Mouse (Mus musculus) spleen, postnatal 14 days (tissue): ENCODE data around the gene Rpp40.

ENCODE experiments used
- DNase-seq, 2 experiments: peaks; one replicate each; pipeline ENCODE4 v3.0.0; 2021 to 2022; ENCODE audit warnings: low spot score in 2 of 2

Rpp40 gene

DNA sequence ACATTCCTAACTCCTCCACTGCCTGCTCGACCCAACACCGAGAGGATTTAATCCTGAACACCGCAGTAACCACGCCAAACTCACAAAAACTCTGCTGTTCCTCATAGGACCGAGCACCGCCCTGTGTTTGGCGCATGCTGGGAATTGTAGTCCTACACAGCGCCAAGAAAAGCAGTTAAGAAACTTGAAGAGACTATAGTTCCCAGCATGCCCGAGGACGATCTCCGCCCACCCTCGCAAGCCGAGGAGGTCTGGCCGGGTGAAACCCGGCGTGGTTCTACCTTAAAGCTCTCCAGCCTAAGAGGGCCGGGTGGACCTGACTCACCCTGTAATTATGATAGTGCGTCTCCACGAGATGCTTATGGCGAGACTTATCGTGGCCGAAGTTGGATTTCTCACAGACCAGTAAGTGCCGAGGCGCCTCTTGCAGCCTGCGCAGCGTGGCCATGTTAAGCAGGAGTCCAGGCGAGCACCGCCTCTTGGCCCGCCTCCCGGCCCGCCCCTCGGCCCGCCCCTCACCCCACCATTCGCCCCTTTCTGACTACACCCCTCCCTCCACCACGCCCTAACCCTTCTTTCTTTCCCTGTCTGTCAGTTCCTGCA, at the start of gene Rpp40:
TSS of gene Rpp40 (minus strand) at position 481 of the 603 bp plus-strand sequence.
- peak; percentile 64 to 76 for DNase-seq

DNA sequence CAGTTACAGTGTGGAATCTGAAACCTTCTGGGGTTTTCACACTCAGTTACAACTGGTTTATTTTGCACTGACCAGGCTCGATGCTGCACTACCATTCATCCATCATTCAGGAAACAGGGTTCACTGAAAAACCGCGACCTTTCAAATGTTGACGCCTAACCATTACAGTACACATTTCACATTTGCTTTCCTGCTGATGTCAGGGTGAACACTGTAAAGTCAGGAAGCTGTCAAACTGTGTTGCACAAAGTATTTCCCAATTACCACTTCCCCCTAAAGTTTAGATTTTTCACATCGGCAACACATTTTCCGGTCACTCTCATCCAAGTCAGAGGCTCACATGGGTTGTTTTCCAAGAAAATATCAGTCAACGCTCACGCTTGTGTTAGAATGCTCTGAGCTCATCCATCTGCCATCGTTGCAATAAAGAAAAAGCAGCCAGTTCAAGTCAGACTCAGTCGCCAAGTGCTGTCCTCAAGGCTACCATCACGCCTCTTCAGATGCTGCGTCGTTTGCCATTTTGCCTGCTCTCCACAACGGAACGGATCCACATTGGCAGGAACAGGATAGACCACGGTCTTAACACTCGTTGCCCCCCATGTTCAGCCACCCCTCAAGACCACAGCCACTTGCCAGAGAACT, 43.8 kb upstream of the Rpp40 start:
- DNase-seq = no peak

DNA sequence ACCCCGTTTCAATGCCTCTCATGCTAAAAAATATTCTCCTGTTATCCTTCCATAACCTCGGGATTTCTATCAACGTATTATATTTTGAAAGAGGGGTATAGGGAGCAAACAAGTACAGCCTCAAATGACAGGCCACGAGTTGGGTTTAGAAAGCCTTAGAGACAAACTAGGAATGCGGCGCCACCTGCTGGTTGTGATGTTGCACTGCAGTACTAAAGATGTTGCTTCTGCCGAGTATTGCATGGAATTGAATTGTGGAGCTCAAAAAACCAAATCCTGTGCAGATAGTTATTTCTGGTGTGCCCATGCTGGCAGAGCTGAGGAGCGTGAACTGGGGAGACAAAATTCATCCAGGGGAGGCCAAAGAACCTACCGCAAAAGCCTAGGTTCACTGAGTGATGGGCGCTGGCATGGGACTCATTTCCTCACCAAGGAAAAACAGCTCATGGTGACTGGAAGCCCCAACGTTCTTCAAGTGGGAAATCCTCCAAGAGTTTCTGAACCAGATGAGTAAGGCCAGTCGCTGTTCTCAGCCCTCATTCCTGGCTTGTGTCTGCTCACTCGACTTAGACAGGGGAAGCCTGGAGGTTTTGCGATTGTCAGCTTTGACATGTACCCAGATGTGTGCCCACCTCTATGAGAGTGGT, 41.3 kb upstream of the Rpp40 start:
- peak; percentile 30 to 66 for DNase-seq

DNA sequence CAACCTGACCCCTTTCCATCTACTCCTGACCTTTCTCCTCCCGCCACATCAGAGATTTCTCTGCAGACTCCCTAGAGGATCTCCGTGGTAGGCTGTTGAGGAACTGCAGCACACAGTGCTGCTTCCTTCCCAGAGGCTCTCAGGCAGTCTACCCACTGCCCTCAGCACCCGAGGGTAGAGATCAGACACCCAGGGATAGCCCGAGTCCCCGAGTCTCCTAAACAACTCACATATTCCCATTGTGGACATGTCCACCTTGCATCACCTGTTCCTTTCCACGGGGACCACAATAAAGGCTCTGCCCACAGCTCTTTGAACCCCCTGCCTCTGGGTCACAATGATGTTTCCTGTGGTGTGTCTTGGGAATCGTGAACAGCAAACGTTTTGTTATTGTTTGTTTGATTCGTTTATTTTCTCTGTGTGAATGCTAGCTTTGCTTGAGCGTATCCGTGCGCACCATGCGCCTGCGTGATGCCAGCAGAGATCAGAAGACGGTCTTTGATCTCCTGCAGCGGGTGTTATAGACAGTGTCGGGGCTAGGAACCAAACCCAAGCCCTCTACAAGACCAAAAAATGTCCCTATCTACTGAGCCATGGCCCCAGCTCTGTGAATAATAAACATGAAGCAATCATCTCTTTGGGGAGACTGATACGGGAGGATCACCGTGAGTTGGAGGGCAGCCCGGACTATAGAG, 40.6 kb upstream of the Rpp40 start:
- no peak for DNase-seq

DNA sequence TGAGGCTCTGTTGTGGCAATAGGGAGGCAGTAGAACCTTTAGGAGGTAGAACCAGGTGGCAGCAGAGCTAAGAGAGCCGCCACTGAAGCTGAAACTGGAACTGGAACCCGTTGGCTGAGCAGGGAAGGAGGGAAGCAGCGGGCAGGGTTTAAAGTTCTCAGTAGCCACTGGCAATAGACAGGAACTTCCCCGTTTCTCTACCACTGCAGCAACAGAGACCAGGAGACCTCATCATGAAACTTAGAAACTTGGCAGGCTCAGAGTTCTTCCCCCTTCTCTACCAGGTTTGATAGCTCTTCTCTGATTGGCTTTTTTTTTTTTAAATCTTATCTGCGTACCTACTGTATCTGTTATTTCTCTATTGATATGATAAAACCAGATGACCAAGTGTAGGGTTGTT, 34.8 kb upstream of the Rpp40 start:
- no peak for DNase-seq

DNA sequence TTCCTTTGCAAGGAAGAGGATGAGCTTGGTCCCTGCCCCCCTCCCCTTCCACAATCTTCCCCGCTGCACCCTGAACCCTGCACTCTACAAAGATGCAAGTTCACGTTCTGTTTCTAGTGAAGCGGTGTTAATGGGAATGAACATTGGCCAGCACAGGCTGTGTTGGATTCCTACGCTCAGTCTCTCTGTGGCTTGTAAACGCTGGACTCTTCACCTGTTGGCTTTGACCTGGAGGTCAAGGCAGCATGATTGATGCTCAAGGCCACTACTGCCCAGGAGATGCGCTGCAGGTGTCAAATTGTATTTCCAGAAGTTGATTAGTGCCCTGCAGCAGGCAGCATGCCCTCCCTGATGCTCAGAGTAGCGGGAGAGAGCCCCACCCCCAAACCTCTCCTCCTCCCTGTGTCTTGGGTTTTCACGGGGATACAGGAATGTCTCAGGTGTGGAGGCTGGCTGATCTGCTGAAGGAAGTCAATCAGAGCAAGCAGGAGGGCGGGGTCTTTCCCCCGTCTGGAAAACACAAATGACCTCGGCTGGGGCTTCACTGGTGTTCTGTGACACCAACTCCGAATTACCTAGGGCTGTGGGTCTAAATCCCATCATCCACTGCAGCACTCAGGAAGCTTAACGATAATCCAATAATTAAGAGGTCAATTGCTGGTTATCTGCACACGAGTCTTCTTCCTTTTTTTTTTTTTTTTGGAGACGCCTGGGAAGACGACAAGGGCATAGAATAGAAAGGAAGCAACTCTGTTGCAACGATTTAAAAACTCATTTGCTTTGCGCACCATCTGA, 33.9 kb upstream of the Rpp40 start:
- DNase-seq = no peak

DNA sequence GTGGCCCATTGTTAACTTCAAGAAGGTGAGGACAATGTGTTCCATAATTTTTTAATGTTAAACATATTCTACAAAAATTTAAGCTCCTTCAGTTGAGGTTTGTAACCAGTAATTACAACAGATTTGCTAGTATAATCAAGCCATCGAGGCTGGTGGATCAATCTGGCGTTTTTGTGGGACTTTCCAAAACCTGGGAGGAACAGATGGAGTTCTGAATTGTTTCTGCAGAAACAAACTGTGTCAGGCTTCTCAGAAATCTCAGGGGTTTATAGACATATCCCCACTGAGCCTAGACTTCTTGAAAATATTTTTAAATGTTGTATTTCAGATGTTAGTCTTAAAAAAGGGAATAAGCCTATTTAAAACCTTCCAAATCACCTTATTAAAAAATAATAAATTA, 31.8 kb upstream of the Rpp40 start:
- DNase-seq = no peak

DNA sequence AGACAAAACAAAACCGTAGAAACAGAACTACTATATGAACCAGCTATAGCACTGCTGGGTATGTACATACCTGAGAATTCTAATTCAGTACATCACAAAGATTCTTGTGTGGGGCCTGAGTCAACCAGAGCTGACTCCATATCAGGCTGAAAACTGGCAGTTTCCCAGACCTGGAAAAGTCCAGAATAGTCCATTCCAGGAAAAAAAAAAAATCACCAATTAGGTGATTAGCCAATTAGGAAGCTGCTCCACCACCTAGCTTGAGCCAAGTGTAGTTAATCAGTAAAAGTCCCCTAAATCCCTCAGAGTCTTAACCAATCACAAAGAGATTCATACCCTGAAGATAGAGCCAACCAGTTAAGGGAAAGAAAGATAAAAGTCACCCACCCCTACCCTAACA, 5.3 kb upstream of the Rpp40 start:
- no peak for DNase-seq

DNA sequence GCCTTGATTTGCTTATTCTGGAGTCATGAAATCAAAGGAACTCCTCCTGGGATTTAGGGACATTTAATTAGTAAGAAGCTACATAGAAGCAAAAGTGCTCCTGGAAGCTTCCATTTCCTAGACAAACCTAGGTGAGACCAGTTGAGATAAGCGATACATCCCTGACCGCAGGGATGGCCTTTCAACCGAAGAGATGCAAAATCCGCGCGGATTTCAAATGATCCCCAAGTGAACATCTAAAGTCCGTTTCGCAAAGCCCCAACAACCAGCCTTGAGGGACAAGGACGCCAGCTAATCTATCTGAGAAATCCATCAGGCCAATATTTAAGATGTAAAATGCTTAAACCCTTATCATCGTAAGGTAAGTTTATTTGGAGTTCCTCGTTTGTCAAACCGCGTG, 781 bp downstream of the Rpp40 start:
- no peak for DNase-seq

DNA sequence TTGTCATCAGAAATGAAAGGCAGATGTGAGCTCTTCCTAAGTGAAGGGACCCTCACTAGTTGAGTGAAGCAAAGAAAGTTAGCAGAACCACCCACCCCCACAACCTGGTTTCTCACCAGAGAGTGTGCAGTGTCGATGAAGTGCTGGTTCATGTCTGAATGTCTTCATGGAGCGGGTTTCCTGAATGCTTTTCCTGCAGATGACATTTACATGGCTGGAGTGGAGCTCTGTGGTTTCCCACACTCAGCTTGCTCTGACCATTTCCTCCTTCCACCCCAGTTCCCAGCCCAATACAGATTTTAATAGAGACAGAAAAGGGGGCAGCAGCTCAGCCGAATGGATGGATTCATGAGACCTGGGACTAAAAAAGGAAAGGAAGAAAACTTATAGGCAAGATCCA, 13.3 kb downstream of the Rpp40 start:
- DNase-seq = no peak

DNA sequence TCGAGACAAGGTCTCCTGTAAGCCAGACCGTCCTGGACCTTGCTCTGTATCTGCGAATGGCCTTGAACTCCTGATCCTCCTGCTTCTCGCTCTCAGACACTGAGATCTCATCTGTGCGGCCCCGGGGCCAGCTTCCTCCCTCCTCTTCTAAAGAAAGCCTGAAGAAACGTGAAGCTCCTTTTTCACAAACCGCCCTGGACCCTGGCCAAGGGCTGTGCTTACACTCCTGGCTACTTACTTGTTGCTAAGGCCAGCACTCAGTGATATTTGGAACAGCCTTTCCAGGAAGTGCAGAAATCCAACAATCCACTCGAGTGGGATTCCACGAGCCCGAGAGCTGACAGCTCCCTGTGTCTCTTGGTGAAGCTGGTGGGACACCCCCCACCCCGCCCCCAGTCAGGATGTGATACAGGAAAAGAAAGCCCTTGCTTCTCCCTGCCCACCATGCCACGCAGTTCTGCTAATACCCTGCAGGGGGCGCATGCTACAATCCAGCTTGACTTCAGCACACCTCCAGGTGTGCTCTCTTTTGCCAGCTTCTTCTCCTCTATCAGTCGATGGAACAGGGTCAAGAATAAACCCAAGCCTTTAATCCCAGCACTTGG, 19.9 kb downstream of the Rpp40 start:
- peak in 1 of 2 experiments; percentile 35 for DNase-seq

DNA sequence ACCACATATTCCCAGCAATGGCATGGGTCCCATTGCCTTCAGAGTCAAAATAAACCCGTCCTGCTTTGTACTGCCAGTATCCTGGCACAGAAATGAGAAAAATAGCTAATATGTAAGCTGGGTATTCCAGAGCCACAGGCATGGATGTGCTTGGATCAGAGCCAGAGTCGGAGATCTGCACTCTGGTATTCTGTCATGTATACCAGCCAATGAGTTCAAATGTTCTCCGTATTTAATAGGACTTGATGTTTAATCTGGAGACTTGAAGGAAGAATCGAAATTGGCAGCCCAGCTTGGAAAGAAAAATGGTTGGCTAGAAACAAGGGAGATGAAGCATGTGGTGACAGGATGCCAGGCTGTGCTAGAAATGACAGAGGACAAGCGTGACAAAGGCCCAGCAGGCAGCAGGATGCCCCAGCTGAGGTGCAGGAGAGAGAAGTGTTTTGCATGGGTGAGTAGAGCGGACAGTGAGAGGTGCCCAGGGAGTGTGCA, 25.6 kb downstream of the Rpp40 start:
- DNase-seq = no peak

DNA sequence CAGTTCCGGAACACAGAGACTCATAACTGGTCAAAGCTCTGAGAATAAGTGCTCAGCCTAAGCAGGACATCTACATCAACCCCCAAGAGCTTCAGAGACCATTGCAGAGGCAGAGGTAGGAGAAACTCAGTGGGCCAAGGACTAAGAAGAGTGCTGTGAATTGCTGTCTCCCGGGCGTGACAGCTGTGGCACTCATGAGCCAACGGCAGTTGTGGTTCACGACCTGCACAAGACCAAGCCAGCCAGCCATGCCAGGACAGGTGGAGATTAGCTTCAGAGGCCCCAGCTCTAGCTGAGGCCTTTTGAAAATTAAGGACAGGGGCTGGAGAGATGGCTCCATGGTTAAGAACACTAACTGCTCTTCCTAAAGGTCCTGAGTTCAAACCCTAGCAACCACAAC, 26.6 kb downstream of the Rpp40 start:
- no peak for DNase-seq

DNA sequence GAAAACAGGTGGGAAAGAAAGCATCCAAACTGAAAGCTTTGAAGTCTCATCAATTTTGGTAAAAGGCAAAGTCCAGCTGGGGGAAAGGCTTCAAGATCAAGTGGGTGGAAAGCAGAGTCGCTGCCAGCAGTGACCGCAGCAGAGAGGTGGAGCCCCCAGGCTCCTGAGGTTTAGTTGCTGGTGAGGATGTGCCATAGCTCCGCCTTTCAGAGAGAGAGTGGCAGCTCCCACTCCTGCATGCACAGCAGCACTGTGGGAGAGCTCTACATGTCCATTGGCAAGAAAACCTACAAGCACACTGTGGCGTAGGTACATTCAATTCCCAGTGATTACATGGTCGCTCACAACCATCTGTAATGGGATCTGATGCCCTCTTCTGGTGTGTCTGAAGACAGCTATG, 27.1 kb downstream of the Rpp40 start:
- DNase-seq = no peak

DNA sequence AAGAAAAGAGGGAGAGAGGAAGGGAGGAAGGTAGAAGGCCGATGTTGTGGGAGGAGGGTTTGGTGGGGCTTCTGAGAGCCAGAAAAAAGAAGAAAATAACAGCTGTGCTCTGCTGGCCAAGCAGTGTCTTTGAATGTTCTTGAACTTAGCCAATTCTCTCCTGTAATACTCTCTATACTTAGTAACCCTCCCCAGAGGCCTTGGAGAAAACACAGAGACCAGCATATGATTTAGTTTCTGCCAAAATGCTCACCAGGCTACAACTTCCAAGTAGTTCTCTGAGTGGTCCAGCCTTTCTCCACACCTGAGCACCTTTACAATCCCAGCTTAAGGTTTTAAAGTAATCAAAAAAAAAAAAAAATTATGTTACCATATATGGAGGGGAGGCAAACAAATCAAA, 27.9 kb downstream of the Rpp40 start:
- DNase-seq = no peak

DNA sequence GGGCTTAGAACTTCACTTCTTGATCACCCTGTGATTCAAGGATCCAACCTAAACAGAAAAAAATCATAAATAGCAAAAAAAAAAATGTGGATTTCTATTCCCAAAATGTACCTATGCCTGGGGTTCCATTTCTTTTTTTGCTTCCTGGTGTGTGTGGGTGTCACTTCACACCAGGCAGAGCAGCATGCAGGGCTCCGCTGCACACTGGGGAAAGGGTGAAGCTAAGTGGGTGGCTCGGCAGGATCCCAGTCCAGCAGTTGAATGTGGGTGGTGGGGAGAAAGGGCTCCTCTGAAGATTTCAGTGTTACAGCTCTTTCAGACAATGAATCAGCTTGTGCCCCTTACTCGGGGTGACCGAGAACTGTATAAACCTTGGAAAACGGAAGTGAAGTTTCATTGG, 30.8 kb downstream of the Rpp40 start:
- DNase-seq = no peak

DNA sequence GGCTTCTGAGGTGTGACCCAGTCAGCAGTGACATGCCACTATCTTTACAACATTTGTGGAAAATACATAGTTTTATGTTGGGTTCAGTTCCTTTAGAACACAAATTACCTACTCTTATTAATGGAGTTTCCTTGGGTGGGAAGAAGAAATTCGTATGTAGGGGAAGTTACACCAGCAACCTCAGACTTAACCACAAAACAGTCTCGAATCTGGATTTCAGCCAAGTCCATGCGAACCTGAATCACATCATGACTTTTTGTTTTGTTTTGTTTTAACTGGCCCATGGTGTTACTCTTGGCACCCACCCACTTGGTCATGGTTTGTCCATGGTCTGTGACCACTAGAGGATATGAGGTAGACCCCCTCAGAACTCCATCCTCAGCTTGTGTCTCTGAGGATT, 35.1 kb downstream of the Rpp40 start:
- no peak for DNase-seq

DNA sequence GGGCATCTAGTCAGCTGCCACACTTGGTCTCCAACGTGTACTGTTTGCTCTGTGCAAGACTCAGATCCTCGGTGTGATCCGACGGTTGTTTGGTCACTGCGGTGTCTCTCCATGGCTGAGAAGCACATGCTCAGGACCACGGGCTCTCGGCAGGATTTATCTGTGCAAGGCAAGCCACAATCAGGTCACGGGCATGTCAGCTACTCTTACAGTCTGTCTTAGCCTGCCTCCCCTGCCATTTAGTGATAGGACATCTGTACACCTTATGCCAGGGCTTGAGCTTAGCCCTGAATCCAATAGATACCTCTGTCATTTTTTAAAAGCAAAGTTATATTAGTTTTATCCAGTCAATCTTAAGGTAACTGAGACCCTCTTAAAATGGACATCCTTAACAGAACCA, 35.5 kb downstream of the Rpp40 start:
- no peak for DNase-seq

DNA sequence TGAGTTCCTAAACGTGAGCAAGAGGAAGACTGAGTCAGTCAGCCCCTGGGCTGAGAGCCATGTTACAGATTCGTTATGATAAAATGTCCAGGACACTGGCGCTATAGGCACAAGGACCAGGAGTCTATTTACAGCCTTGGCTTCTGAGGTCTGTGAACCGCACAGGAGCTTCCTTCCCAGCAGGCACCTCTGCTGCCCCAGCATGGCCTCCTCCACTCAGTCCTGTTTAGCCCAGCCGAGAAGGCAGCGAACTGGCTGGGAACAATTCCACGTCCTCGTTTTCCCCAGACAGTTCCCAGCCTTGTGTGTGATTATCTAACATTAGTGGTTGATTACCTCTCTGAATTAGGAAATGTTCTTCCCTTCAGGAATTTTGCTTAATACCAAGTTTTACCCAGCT, 45.2 kb downstream of the Rpp40 start:
- no peak for DNase-seq

DNA sequence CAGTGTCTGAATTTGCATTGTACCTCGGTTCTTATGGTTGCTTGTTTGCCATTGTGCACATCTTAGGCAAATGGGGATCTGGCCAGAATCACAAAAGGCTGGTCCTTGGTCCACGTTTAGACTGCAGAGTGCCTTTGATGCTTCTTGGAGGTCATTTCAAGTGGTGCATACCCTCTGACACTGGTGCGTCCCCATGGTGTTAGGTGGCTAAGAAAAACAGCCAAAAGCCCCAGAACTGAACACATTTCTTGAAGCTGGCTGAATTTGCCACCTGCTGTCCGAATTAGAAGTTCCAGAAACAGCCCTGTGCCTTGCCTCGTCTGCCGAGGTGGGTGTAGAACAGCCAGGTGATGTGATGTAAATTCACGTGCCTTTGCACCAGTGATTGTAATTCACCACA, 48.7 kb downstream of the Rpp40 start:
- no peak for DNase-seq

DNA sequence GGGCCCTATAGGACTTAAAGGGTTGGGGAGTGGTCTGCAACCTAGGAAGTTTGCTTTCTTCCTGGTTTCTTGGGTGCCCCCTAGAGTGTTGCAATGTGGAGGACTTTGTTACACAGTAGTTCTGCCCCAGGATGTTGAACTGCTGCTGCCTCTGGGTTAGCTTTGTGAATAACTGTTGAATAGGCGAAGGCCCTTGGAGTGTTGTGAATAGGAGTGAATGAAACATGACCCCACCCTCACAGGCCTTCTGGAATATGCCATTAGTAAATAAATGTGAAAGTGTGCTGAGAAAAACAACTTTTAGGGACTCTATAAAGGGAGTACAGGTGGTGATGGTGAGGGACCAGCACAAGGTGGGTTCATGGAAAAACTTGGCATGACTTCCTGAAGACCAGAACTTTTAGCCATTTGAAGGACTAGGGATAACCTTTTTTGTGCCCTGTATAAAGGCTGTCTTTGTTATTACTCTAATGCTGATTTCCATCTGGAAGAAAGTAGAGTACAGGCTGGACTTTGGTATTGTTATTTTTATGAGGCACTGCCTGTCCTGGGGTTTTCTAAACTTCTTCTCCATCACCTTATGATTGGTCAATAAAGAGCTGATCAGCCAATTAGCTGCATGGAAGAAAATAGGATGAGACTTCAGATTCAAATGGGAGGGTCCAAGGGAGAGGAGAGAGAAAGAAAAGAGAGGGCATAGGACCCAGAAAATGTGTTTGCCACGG, 53.1 kb downstream of the Rpp40 start:
- no peak for DNase-seq
